Mouse (Mus musculus): ENCODE measurements around the gene Ogfrl1. TPM values are rescaled to one million over a fixed set of nuclear protein-coding genes. Genes with fewer than 3 reads are reported as not detected.
A peak's percentile ranks its signal among the peaks of the same experiment; 100 is the strongest.

Gene Ogfrl1
- polyA plus RNA-seq, 1 experiment from 2014 or later = 6.6 TPM

- DNase-seq (ENCODE audit: low spot score) = no peak
- Histone ChIP-seq H3K27me3 (replicated peaks; ENCODE audit: low read depth, poor library complexity, severe bottlenecking) (no peaks in the 10 kb centered on the region), H3K9me3 (no peaks in the 10 kb centered on the region), H3K27ac (replicated peaks) (no peak overlapping the region), H3K36me3 (replicated peaks) (no peaks in the 10 kb centered on the region), H3K4me3 (no peak overlapping the region), H3K4me1 (peaks cover 23% of the 10 kb centered on the region)
- WGBS = 85% methylated on average over 6 of the region's 6 CpGs
These were observed 13.2 kb downstream of the Ogfrl1 start for GRCm38 (mm10) chr1:23384326-23384725.

- Histone ChIP-seq H3K4me3 (peak overlapping the region; percentile 94), H3K27me3 (replicated peaks; ENCODE audit: low read depth, poor library complexity, severe bottlenecking) (no peaks in the 10 kb centered on the region), H3K4me1 (peaks cover 23% of the 10 kb centered on the region), H3K9me3 (no peaks in the 10 kb centered on the region), H3K36me3 (replicated peaks) (no peaks in the 10 kb centered on the region), H3K27ac (replicated peaks) (peak overlapping the region; percentile 92)
- under 1% methylated on average over 93 of the region's 93 CpGs for WGBS
- DNase-seq (ENCODE audit: low spot score) = peak; percentile 98
These were observed 14.5 kb downstream of the Ogfrl1 start for GRCm38 (mm10) chr1:23382806-23383653.

- WGBS = under 1% methylated on average over 21 of the region's 21 CpGs
- peaks cover 23% of the 10 kb centered on the region for H3K4me1 ChIP-seq
These were observed 15.1 kb downstream of the Ogfrl1 start for GRCm38 (mm10) chr1:23382461-23382805.

GRCm38 (mm10) chr1:23382037-23382436 lies 15.5 kb downstream of the Ogfrl1 start:
- Histone ChIP-seq H3K4me3 (peak overlapping the region; percentile 94), H3K27ac (replicated peaks) (no peak overlapping the region), H3K36me3 (replicated peaks) (no peaks in the 10 kb centered on the region), H3K9me3 (no peaks in the 10 kb centered on the region), H3K27me3 (replicated peaks; ENCODE audit: low read depth, poor library complexity, severe bottlenecking) (no peaks in the 10 kb centered on the region), H3K4me1 (peaks cover 23% of the 10 kb centered on the region)
- no peak for DNase-seq (ENCODE audit: low spot score)
- 18% methylated on average over 9 of the region's 9 CpGs for WGBS

More at GRCm38 (mm10) chr1:23382461-23382805, 15.1 kb downstream of the Ogfrl1 start:
- Histone ChIP-seq H3K4me3 (peak overlapping the region; percentile 94), H3K27ac (replicated peaks) (peak overlapping the region; percentile 92), H3K27me3 (replicated peaks; ENCODE audit: low read depth, poor library complexity, severe bottlenecking) (no peaks in the 10 kb centered on the region), H3K36me3 (replicated peaks) (no peaks in the 10 kb centered on the region), H3K9me3 (no peaks in the 10 kb centered on the region)
- DNase-seq (ENCODE audit: low spot score) = no peak

- peaks cover 5% of the 10 kb centered on the region for H3K36me3 ChIP-seq (replicated peaks)
- H3K27me3 ChIP-seq (replicated peaks; ENCODE audit: low read depth, poor library complexity, severe bottlenecking) = no peaks in the 10 kb centered on the region
- H3K27ac ChIP-seq (replicated peaks) = no peak overlapping the region
- no peaks in the 10 kb centered on the region for H3K9me3 ChIP-seq
- 80% methylated on average over 17 of the region's 17 CpGs for WGBS
- no peak overlapping the region for H3K4me3 ChIP-seq
- no peak for DNase-seq (ENCODE audit: low spot score)
- H3K4me1 ChIP-seq = peaks cover 23% of the 10 kb centered on the region
These were observed 17.4 kb downstream of the Ogfrl1 start for GRCm38 (mm10) chr1:23379911-23380740.

GRCm38 (mm10) chr1:23379321-23379720 lies 18.3 kb downstream of the Ogfrl1 start:
- WGBS = 77% methylated on average over 6 of the region's 6 CpGs
- peaks cover 8% of the 10 kb centered on the region for H3K36me3 ChIP-seq (replicated peaks)
- no peak for DNase-seq (ENCODE audit: low spot score)
- H3K4me1 ChIP-seq = peaks cover 23% of the 10 kb centered on the region
- no peaks in the 10 kb centered on the region for H3K27me3 ChIP-seq (replicated peaks; ENCODE audit: low read depth, poor library complexity, severe bottlenecking)
- no peak overlapping the region for H3K4me3 ChIP-seq
- H3K27ac ChIP-seq (replicated peaks) = no peak overlapping the region
- H3K9me3 ChIP-seq = no peaks in the 10 kb centered on the region

- 83% methylated on average over 13 of the region's 13 CpGs for WGBS
- peaks cover 17% of the 10 kb centered on the region for H3K4me1 ChIP-seq
- H3K9me3 ChIP-seq = no peaks in the 10 kb centered on the region
These were observed 20.0 kb downstream of the Ogfrl1 start for GRCm38 (mm10) chr1:23377572-23377971.

GRCm38 (mm10) chr1:23374156-23374555 lies 23.4 kb downstream of the Ogfrl1 start:
- 72% methylated on average over 4 of the region's 4 CpGs for WGBS
- DNase-seq (ENCODE audit: low spot score) = no peak
- Histone ChIP-seq H3K27me3 (replicated peaks; ENCODE audit: low read depth, poor library complexity, severe bottlenecking) (no peaks in the 10 kb centered on the region), H3K4me1 (no peaks in the 10 kb centered on the region), H3K4me3 (no peak overlapping the region), H3K9me3 (no peaks in the 10 kb centered on the region), H3K36me3 (replicated peaks) (peaks cover 40% of the 10 kb centered on the region), H3K27ac (replicated peaks) (no peak overlapping the region)

More at GRCm38 (mm10) chr1:23377572-23377971, 20.0 kb downstream of the Ogfrl1 start:
- Histone ChIP-seq H3K36me3 (replicated peaks) (peaks cover 21% of the 10 kb centered on the region), H3K27me3 (replicated peaks; ENCODE audit: low read depth, poor library complexity, severe bottlenecking) (no peaks in the 10 kb centered on the region), H3K4me3 (no peak overlapping the region), H3K27ac (replicated peaks) (no peak overlapping the region)
- no peak for DNase-seq (ENCODE audit: low spot score)

GRCm38 (mm10) chr1:23365614-23366013 lies 32.0 kb downstream of the Ogfrl1 start:
- Histone ChIP-seq H3K36me3 (replicated peaks) (peaks cover 9% of the 10 kb centered on the region), H3K27ac (replicated peaks) (no peak overlapping the region), H3K4me3 (no peak overlapping the region), H3K4me1 (no peaks in the 10 kb centered on the region), H3K27me3 (replicated peaks; ENCODE audit: low read depth, poor library complexity, severe bottlenecking) (no peaks in the 10 kb centered on the region), H3K9me3 (no peaks in the 10 kb centered on the region)
- 94% methylated on average over 2 of the region's 2 CpGs for WGBS
- no peak for DNase-seq (ENCODE audit: low spot score)

GRCm38 (mm10) chr1:23352895-23353294 lies 44.7 kb downstream of the Ogfrl1 start:
- Histone ChIP-seq H3K9me3 (no peaks in the 10 kb centered on the region), H3K4me3 (no peak overlapping the region), H3K27me3 (replicated peaks; ENCODE audit: low read depth, poor library complexity, severe bottlenecking) (no peaks in the 10 kb centered on the region), H3K27ac (replicated peaks) (no peak overlapping the region), H3K4me1 (no peaks in the 10 kb centered on the region), H3K36me3 (replicated peaks) (no peaks in the 10 kb centered on the region)
- no peak for DNase-seq (ENCODE audit: low spot score)
- WGBS = 77% methylated on average over 6 of the region's 6 CpGs

- Histone ChIP-seq H3K4me1 (no peaks in the 10 kb centered on the region), H3K27me3 (replicated peaks; ENCODE audit: low read depth, poor library complexity, severe bottlenecking) (no peaks in the 10 kb centered on the region), H3K27ac (replicated peaks) (no peak overlapping the region), H3K9me3 (no peaks in the 10 kb centered on the region), H3K36me3 (replicated peaks) (no peaks in the 10 kb centered on the region), H3K4me3 (no peak overlapping the region)
- WGBS = 89% methylated on average over 4 of the region's 4 CpGs
- no peak for DNase-seq (ENCODE audit: low spot score)
These were observed 45.8 kb downstream of the Ogfrl1 start for GRCm38 (mm10) chr1:23351756-23352155.

GRCm38 (mm10) chr1:23345633-23346032 lies 51.9 kb downstream of the Ogfrl1 start:
- WGBS = 90% methylated on average over 3 of the region's 3 CpGs
- no peaks in the 10 kb centered on the region for H3K36me3 ChIP-seq (replicated peaks)

More at GRCm38 (mm10) chr1:23345633-23346032, 51.9 kb downstream of the Ogfrl1 start:
- H3K27me3 ChIP-seq (replicated peaks; ENCODE audit: low read depth, poor library complexity, severe bottlenecking) = no peaks in the 10 kb centered on the region
- DNase-seq (ENCODE audit: low spot score) = no peak
- H3K9me3 ChIP-seq = no peaks in the 10 kb centered on the region
- H3K27ac ChIP-seq (replicated peaks) = no peak overlapping the region
- H3K4me3 ChIP-seq = no peak overlapping the region
- H3K4me1 ChIP-seq = no peaks in the 10 kb centered on the region
